Mouse (Mus musculus): ENCODE data around the gene Trnt1. TPM values are rescaled to one million over a fixed set of nuclear protein-coding genes. Genes with fewer than 3 reads are reported as not detected.

Trnt1 gene
- polyA plus RNA-seq (2012; rRNA removed), result 5.7 and 8.8 TPM in 2 replicates

DNA sequence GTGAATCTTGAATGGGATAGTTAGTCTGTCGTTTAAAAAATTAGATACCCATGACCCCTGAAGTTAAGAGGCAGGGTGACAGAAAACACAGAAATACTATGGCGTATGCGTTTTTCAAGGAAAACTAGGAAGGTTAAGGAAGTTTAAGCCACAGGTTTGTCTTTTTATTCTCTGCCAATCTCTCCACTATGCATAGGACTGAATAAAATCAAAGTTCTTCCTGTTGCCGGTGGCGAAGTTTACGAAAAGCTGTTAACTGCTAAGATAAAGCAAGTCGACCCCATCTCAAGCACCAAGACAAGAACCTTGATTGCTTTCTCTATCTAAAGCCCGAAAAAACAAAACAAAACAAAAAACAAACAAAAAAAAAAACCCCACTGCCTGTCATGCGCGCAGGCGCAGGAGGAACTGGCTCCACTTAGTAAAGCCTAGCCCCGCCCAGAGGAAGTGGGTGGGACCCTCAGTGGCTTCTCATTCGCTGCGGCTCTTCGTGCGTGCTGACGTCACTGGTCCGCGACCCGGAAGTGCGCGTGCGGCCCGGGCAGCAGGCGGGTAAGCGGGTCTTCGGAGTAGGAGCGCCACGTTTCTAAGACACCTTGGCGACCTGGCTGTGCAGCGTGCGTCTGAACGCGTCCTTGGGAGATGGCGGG is at the start of gene Trnt1:
TSS of gene Trnt1 (plus strand) at position 481 of the 650 bp plus-strand sequence.
- 6% methylated on average over 35 of the region's 35 CpGs for WGBS
- DNase-seq (ENCODE audit: low read depth, low spot score), result peak; percentile 84

GRCm38 (mm10) chr6:106725642-106726041 is 43.3 kb upstream of the Trnt1 start:
- DNase-seq (ENCODE audit: low read depth, low spot score), result no peak
- 72% methylated on average over 4 of the region's 4 CpGs for WGBS

- whole genome bisulfite sequencing, result 62% methylated on average over 6 of the region's 6 CpGs
- no peak for DNase-seq (ENCODE audit: low read depth, low spot score)
Observed at GRCm38 (mm10) chr6:106726078-106726477, 42.8 kb upstream of the Trnt1 start.

- WGBS, result 32% methylated on average over 1 of the region's 1 CpGs
- no peak for DNase-seq (ENCODE audit: low read depth, low spot score)
Observed at GRCm38 (mm10) chr6:106727703-106728102, 41.2 kb upstream of the Trnt1 start.

GRCm38 (mm10) chr6:106729682-106730314 is 39.1 kb upstream of the Trnt1 start:
- DNase-seq (ENCODE audit: low read depth, low spot score), result no peak
- 61% methylated on average over 4 of the region's 4 CpGs for WGBS

- no peak for DNase-seq (ENCODE audit: low read depth, low spot score)
- WGBS, result 70% methylated on average over 4 of the region's 4 CpGs
Observed at GRCm38 (mm10) chr6:106732563-106732962, 36.4 kb upstream of the Trnt1 start.

DNA sequence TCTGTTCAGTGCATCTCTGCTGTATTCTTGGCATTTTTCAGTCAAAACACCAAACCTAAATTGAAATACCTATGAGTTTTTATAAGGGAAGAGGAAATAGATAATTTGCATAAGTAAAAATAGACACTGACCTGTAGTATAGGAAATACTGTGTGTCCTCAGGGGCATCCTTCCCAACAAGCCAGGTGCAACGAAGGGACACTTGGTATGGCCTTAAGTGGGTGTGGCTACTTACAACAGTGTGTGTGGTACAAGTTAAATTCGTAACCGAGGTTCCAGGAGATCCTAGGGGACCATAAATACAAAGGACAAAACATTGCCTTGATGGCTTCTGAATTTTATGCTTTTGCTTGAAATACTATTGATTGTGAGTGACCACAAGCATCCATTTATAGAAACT is 30.7 kb upstream of the Trnt1 start:
- WGBS, result 55% methylated on average over 3 of the region's 3 CpGs
- no peak for DNase-seq (ENCODE audit: low read depth, low spot score)

DNA sequence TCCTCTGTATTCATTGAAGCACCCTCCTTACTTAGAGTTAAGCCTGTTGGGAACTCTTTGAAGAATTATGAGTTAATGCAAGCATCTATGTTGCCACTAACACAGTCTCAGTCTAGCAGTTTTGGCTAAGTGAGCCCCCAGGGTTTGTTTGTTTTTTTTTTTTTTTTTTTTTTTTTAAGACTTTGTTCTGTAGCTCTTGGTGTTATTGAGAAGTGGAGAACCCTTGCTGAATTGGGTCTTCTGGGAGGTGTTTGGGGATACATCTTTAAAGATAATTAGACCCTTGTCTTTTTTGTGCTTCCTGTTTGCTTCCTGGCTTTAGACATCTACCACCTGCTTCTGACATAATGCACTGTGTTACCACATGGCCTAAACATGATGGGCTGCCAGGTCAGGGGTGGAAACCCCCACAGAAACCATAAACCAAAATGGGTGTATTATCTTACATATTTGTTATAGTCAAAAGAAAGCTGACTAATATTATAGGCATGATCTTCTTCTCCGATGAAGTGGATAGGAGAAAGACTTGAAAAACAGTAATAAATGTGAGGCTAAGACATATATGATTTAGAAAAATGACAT is 28.6 kb upstream of the Trnt1 start:
- 95% methylated on average over 1 of the region's 1 CpGs for WGBS
- DNase-seq (ENCODE audit: low read depth, low spot score), result no peak

DNA sequence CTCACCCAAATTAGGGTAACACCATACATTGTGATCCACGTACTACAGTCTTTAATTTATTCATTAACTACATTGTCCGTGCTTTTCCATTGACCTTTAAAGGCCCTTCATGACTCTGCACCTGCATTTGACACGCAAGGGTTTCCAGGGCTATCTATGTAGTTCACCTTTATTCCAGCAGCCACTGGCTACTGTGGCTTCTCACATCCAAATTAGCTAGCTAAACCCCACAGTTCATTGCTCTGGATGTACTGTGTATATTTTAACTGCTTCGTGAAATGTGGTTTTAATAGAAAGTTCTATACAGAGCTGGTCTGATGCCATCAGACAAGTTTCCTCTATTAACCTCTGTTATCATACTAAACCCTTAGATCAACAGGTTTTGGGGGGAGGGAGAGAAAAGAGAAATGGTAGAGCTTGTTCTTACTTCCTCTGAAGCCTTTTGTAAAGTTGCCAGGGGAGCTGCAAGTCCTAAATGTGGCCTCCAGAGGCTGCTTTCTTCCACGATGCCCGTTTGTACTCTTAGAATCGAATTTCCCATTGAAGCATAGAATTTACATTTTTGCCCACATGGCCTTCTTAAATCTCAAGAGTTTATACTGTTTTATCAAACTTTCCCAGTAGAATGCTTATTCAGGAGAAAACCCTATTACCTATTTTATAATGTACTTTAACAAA is 25.2 kb upstream of the Trnt1 start:
- DNase-seq (ENCODE audit: low read depth, low spot score), result no peak

GRCm38 (mm10) chr6:106745673-106746394 is 23.1 kb upstream of the Trnt1 start:
- DNase-seq (ENCODE audit: low read depth, low spot score), result no peak
- 79% methylated on average over 7 of the region's 7 CpGs for WGBS

More for the DNA sequence above, 25.2 kb upstream of the Trnt1 start:
- WGBS, result 73% methylated on average over 7 of the region's 7 CpGs

- DNase-seq (ENCODE audit: low read depth, low spot score), result no peak
- 89% methylated on average over 5 of the region's 5 CpGs for WGBS
Observed at GRCm38 (mm10) chr6:106747251-106747650, 21.7 kb upstream of the Trnt1 start.

GRCm38 (mm10) chr6:106747804-106748203 is 21.1 kb upstream of the Trnt1 start:
- WGBS, result 80% methylated on average over 3 of the region's 3 CpGs
- no peak for DNase-seq (ENCODE audit: low read depth, low spot score)

DNA sequence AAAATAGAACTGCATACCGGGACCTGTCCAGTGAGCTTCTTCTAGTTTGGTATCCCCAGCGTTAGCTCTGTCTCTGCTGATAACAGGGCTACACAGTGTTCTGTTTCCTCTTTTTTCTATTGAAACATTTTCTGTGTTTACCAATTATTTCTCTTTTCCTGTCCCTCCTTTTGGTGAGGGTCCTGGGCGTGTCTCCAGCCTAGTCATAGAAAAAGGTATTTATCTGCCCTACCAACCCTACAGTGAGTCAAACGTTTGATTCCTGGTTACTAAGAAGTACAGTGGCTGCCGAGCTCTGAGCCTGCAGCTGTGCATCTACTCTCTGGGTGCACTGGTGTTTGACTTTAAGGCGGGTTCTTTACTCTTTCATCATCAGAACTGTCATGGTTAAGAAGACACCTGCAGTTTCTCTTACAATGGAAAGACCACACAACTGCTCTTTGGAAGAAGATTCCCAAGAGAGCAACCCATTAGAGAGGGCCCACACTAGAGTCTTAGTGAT is 20.0 kb upstream of the Trnt1 start, which contains the start of gene Il5ra:
TSS of gene Il5ra (minus strand) at position 151 of the 502 bp plus-strand sequence.
- no peak for DNase-seq (ENCODE audit: low read depth, low spot score)
- 47% methylated on average over 6 of the region's 6 CpGs for WGBS

GRCm38 (mm10) chr6:106750291-106750690 is 18.6 kb upstream of the Trnt1 start:
- DNase-seq (ENCODE audit: low read depth, low spot score), result no peak
- WGBS, result 82% methylated on average over 7 of the region's 7 CpGs

- DNase-seq (ENCODE audit: low read depth, low spot score), result no peak
- WGBS, result 67% methylated on average over 3 of the region's 3 CpGs
Observed at GRCm38 (mm10) chr6:106758299-106758698, 10.6 kb upstream of the Trnt1 start.

- 77% methylated on average over 3 of the region's 3 CpGs for WGBS
- DNase-seq (ENCODE audit: low read depth, low spot score), result no peak
Observed at GRCm38 (mm10) chr6:106760473-106761218, 8.3 kb upstream of the Trnt1 start.

DNA sequence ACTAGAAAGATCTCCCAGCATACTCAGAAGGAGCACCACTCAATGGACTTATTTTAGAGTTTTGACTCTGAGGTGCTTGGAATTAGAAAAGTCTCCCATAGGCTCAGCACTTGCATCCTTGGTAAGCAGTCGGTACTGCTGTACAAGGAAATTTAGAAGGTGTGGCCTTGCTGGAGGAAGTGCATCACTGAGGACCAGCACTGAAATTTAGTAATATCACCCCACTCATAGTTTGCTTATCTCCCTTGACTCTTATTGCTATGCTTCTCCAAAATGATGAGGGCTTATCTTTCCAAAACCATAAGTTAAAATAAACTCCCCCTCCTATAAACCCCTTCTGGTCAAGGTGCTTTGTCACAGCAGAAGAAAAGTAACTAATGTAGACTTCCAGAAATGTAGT is 7.4 kb upstream of the Trnt1 start:
- WGBS, result 58% methylated on average over 1 of the region's 1 CpGs
- no peak for DNase-seq (ENCODE audit: low read depth, low spot score)

DNA sequence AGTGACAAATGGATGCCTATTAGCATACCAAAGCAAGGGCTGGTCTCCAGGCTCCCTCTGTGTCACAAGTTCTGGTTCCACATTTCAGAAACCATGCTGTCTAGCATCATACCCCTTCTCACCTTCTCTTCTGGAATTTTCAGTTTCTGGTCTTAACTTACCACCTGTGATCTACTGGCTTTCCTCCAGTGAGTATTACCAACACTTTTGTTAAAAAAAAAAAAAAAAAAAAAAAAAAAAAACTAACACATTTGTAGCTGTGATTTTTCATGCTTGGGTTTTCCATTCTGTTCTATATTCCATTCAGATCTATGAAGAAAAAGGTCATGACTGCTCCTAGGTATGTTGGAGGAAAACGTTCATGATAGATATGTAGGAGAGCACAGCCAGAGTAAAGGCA is 3.0 kb upstream of the Trnt1 start:
- 69% methylated on average over 1 of the region's 1 CpGs for WGBS

DNA sequence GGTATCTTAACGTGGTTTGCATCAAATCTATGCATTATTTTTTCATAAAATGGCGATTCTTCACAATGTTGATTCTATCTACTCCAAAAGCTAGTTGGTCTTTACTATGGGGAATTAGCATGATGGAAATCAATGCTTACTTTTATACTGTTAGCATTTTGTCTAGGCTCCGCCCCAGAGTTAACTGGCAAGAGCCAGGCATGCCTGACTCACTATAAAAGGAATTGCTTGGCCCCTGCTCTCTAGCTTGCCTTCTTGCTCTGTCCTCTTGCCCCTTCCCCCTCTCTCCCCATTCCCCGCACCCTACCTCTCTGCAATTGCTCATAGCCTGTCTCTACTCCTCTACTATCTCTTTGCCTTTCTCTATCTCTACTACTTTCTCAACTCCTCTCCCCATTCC is 2.1 kb upstream of the Trnt1 start:
- DNase-seq (ENCODE audit: low read depth, low spot score), result no peak
- 72% methylated on average over 4 of the region's 4 CpGs for WGBS

More for the DNA sequence above, 3.0 kb upstream of the Trnt1 start:
- DNase-seq (ENCODE audit: low read depth, low spot score), result no peak
